Mouse (Mus musculus): ENCODE measurements around the gene Lpgat1. TPM values are rescaled to one million over a fixed set of nuclear protein-coding genes. Genes with fewer than 3 reads are reported as not detected.

The Lpgat1 gene
- total and polyA plus RNA-seq, 3 experiments, result 15.3 to 40.0 (median 31.8) TPM

GRCm38 (mm10) chr1:191736425-191736824 is 18.8 kb downstream of the Lpgat1 start:
- no peak overlapping the region for H3K9ac ChIP-seq (ENCODE audit: insufficient read depth, low read depth)
- peaks cover 10% of the 10 kb centered on the region; the same call in 1 of the 2 replicates for H3K79me2 ChIP-seq (replicated peaks; ENCODE audit: control insufficient read depth, extremely low read depth, insufficient read depth, poor library complexity, severe bottlenecking)
- H3K27ac ChIP-seq (ENCODE audit: insufficient read depth, low read depth), result no peak overlapping the region
- no peaks in the 10 kb centered on the region for H3K9me3 ChIP-seq (replicated peaks; ENCODE audit: low read length)
- in situ Hi-C loops (cut with MboI; ENCODE audit: low pct_ligation_motif_present, low pct_unique_long_range_greater_than_20kb, low sequenced_read_pairs) (no loop called here), dilution Hi-C loops (cut with MboI; ENCODE audit: extremely low pct_ligation_motif_present, extremely low pct_unique_long_range_greater_than_20kb, low sequenced_read_pairs) (no loop called here)
- peaks cover 4 to 50% of the 10 kb centered on the region in 2 experiments for H3K4me1 ChIP-seq (ENCODE audit: control insufficient read depth in 1 of 2, insufficient read depth in 2 of 2)
- no peak overlapping the region for H3K4me3 ChIP-seq (replicated peaks in 1 of 3; ENCODE audit: low read depth in 2 of 3, low read length in 2 of 3, poor library complexity in 1 of 3)
- peaks cover 5 to 64% of the 10 kb centered on the region in 2 experiments for H3K36me3 ChIP-seq (replicated peaks in 1 of 2; ENCODE audit: control insufficient read depth in 1 of 2, insufficient read depth in 1 of 2, low read length in 1 of 2)
- no peaks in the 10 kb centered on the region for H3K27me3 ChIP-seq (replicated peaks)
- no peak for TF ChIP-seq ZNF384 (IDR thresholded peaks at IDR 0.05; ENCODE audit: low read depth, low read length)
- TF ChIP-seq ELF1 (IDR thresholded peaks at IDR 0.05; ENCODE audit: low read depth, low read length), result no peak
- no peak for TF ChIP-seq ZKSCAN1 (IDR thresholded peaks at IDR 0.05; ENCODE audit: borderline replicate concordance, low read depth, low read length)
- no peak for DNase-seq (ENCODE audit: extremely low read depth)
- H3K4me2 ChIP-seq (ENCODE audit: insufficient read depth, low read depth, poor library complexity, severe bottlenecking), result no peak overlapping the region

- Histone ChIP-seq H3K4me3 (replicated peaks in 1 of 3; ENCODE audit: low read depth in 2 of 3, low read length in 2 of 3, poor library complexity in 1 of 3) (no peak overlapping the region), H3K36me3 (replicated peaks in 1 of 2; ENCODE audit: control insufficient read depth in 1 of 2, insufficient read depth in 1 of 2, low read length in 1 of 2) (peaks cover 5 to 62% of the 10 kb centered on the region in 2 experiments), H3K4me2 (ENCODE audit: insufficient read depth, low read depth, poor library complexity, severe bottlenecking) (no peak overlapping the region), H3K9ac (ENCODE audit: insufficient read depth, low read depth) (no peak overlapping the region), H3K27me3 (replicated peaks) (no peaks in the 10 kb centered on the region), H3K27ac (ENCODE audit: insufficient read depth, low read depth) (no peak overlapping the region), H3K9me3 (replicated peaks; ENCODE audit: low read length) (no peaks in the 10 kb centered on the region), H3K4me1 (ENCODE audit: control insufficient read depth in 1 of 2, insufficient read depth in 2 of 2) (peaks cover 4 to 48% of the 10 kb centered on the region in 2 experiments), H3K79me2 (replicated peaks; ENCODE audit: control insufficient read depth, extremely low read depth, insufficient read depth, poor library complexity, severe bottlenecking) (peaks cover 10% of the 10 kb centered on the region; the same call in 1 of the 2 replicates)
- TF ChIP-seq MYC (IDR thresholded peaks at IDR 0.05; ENCODE audit: low read depth, low read length) (no peak), ELF1 (IDR thresholded peaks at IDR 0.05; ENCODE audit: low read depth, low read length) (no peak)
- dilution Hi-C loops (cut with MboI; ENCODE audit: extremely low pct_ligation_motif_present, extremely low pct_unique_long_range_greater_than_20kb, low sequenced_read_pairs), result no loop called here
- in situ Hi-C loops (cut with MboI; ENCODE audit: low pct_ligation_motif_present, low pct_unique_long_range_greater_than_20kb, low sequenced_read_pairs), result no loop called here
- DNase-seq (ENCODE audit: extremely low read depth), result no peak
Observed at GRCm38 (mm10) chr1:191737871-191738270, 20.2 kb downstream of the Lpgat1 start.

GRCm38 (mm10) chr1:191738726-191739125 is 21.1 kb downstream of the Lpgat1 start:
- H3K9me3 ChIP-seq (replicated peaks; ENCODE audit: low read length), result no peaks in the 10 kb centered on the region
- peaks cover 4 to 40% of the 10 kb centered on the region in 2 experiments for H3K4me1 ChIP-seq (ENCODE audit: control insufficient read depth in 1 of 2, insufficient read depth in 2 of 2)
- no peak overlapping the region for H3K4me2 ChIP-seq (ENCODE audit: insufficient read depth, low read depth, poor library complexity, severe bottlenecking)
- H3K4me3 ChIP-seq (replicated peaks in 1 of 3; ENCODE audit: low read depth in 2 of 3, low read length in 2 of 3, poor library complexity in 1 of 3), result no peak overlapping the region
- no peaks in the 10 kb centered on the region for H3K27me3 ChIP-seq (replicated peaks)
- no peak for TF ChIP-seq EP300 (IDR thresholded peaks at IDR 0.05; ENCODE audit: low read length)
- no peak for TF ChIP-seq RAD21 (IDR thresholded peaks at IDR 0.05; ENCODE audit: low read depth, low read length)
- no peak for TF ChIP-seq MAZ (IDR thresholded peaks at IDR 0.05; ENCODE audit: low read depth, low read length)
- TF ChIP-seq MAX (IDR thresholded peaks at IDR 0.05; ENCODE audit: low read length), result no peak
- TF ChIP-seq NRF1 (IDR thresholded peaks at IDR 0.05; ENCODE audit: low read depth, low read length), result no peak
- TF ChIP-seq ZKSCAN1 (IDR thresholded peaks at IDR 0.05; ENCODE audit: borderline replicate concordance, low read depth, low read length), result no peak
- dilution Hi-C loops (cut with MboI; ENCODE audit: extremely low pct_ligation_motif_present, extremely low pct_unique_long_range_greater_than_20kb, low sequenced_read_pairs), result no loop called here
- peaks cover 5 to 61% of the 10 kb centered on the region in 2 experiments for H3K36me3 ChIP-seq (replicated peaks in 1 of 2; ENCODE audit: control insufficient read depth in 1 of 2, insufficient read depth in 1 of 2, low read length in 1 of 2)
- no peak overlapping the region for H3K9ac ChIP-seq (ENCODE audit: insufficient read depth, low read depth)
- no peak for DNase-seq (ENCODE audit: extremely low read depth)
- no peak overlapping the region for H3K27ac ChIP-seq (ENCODE audit: insufficient read depth, low read depth)
- H3K79me2 ChIP-seq (replicated peaks; ENCODE audit: control insufficient read depth, extremely low read depth, insufficient read depth, poor library complexity, severe bottlenecking), result peaks cover 10% of the 10 kb centered on the region; the same call in 1 of the 2 replicates
- in situ Hi-C loops (cut with MboI; ENCODE audit: low pct_ligation_motif_present, low pct_unique_long_range_greater_than_20kb, low sequenced_read_pairs), result no loop called here

All from CH12.LX (cell line).